Mouse (Mus musculus) gastrocnemius, adult 2 months (tissue): ENCODE data around the gene Bcr. TPM values are rescaled to one million over a fixed set of nuclear protein-coding genes. Genes with fewer than 3 reads are reported as not detected.
"Not testable (repeated sequence)": the region's sequence is repeated elsewhere in the genome, so short reads cannot be mapped to it uniquely, and the experiment has no call there.

Experiments used
- DNase-seq: peaks from one replicate; pipeline ENCODE4 v3.0.0; 2022
- H3K27ac ChIP-seq: fragments of 200-600 bp; 2 replicates; pipeline ENCODE4 v1.8.1; 2022; ENCODE audit warnings: mild to moderate bottlenecking
- H3K4me3 ChIP-seq: fragments of 200-600 bp; 2 replicates; pipeline ENCODE4 v1.8.1; 2022; ENCODE audit warnings: mild to moderate bottlenecking, moderate library complexity
- CTCF ChIP-seq: fragments of 200-600 bp; IDR thresholded peaks from 2 replicates; pipeline ENCODE4 v1.8.1; 2022; ENCODE audit warnings: antibody characterized with exemption, mild to moderate bottlenecking, moderate library complexity
- intact Hi-C: fragments of 180-260 bp; cut with DNase I; formaldehyde crosslinking; loops from one replicate; pipeline ENCODE4 v1.15.1; 2025
- long read RNA-seq, 2 experiments: library from polyadenylated mRNA; stranded (forward); transcript quantifications; one replicate each; pipeline ENCODE4 v2.0.0; 2021
- total RNA-seq, 2 experiments: library from RNA; stranded (reverse); gene quantifications; 2 replicates each; pipeline ENCODE4 v1.2.3; 2021

Gene Bcr
- 1 to 10 TPM; 4.1 to 5.1 TPM for total RNA-seq
- long read RNA-seq, experiment 1, full-length matches to known transcripts = 5 of 5 reads
- long read RNA-seq, experiment 1, partial matches to known transcripts = 0 of 5 reads
- long read RNA-seq, experiment 1, other reads (novel, unspliced or antisense) = 0 of 5 reads
- long read RNA-seq, experiment 2, full-length matches to known transcripts = 1 of 1 reads
- long read RNA-seq, experiment 2, partial matches to known transcripts = 0 of 1 reads
- long read RNA-seq, experiment 2, other reads (novel, unspliced or antisense) = 0 of 1 reads

DNA sequence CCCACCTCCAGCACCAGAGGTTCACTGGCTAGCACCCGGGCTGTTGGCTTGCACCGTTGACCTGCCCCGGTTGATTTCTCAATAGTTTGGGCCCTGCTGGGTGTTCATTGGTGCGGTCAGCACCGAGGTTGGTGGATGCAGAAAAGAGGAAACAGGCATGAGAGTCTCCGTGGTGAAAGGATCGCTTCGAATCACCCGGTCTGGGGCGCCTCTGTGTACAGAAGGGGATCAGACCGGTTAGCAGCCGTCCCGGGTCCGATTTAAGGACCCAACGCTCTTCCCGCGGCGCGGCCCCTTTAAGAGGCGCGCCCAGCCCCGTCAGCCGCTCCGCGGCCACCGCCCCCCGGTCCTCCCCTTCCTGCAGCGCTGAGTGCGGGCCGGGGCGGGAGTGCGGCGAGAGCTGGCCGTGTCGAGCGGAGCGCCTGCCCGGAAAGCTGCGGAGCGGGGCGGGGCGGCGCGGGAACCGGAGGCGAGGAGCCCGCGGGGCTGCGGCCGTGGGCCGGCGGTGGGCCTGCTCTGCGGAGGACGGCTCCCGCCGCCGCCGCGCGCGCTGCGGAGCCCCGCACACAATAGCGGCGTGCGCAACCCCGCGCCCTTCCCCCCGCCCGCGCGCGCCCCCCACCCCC lies at the start of gene Bcr:
Bcr (plus strand) TSS at position 376 of the 626 bp plus-strand sequence.
- DNase-seq = peak; percentile 89
- TF ChIP-seq CTCF = no peak
- intact Hi-C loops = loop anchor here (5.0 kb wide), 1 partner anchor 42 kb away; no protein-coding TSS in a partner anchor
- peak within 1 kb of the TSS; percentile 93 for H3K4me3 ChIP-seq
- H3K27ac ChIP-seq = peak within 1 kb of the TSS; percentile 83

DNA sequence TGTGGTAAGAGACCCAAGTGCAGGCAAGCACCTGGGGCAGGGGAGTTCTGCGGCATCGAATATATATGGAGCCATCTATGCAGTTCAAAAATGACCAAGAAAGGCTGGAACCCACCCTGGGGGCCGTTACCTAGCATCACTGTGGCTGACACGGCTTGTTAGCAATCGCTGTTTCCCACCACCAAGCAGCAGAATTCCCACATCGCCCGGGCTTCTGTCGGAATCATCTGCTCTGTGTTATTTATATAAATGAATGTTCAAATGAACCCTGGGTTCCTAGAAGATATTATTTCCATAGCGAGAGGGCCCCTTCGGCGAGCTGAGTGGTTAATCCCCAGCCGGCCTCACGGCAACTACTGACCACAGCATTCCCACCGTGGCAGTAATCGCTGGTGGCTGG lies 49.7 kb upstream of the Bcr start:
- Histone ChIP-seq H3K27ac (no peak overlapping the region), H3K4me3 (no peak overlapping the region)
- intact Hi-C loops = no loop called here
- no peak for DNase-seq
- TF ChIP-seq CTCF = no peak

- Histone ChIP-seq H3K4me3 (no peak overlapping the region), H3K27ac (no peak overlapping the region)
- intact Hi-C loops = no loop called here
- DNase-seq = no peak
- TF ChIP-seq CTCF = no peak
Measured at GRCm38 (mm10) chr10:75015465-75015864, 44.9 kb upstream of the Bcr start.

DNA sequence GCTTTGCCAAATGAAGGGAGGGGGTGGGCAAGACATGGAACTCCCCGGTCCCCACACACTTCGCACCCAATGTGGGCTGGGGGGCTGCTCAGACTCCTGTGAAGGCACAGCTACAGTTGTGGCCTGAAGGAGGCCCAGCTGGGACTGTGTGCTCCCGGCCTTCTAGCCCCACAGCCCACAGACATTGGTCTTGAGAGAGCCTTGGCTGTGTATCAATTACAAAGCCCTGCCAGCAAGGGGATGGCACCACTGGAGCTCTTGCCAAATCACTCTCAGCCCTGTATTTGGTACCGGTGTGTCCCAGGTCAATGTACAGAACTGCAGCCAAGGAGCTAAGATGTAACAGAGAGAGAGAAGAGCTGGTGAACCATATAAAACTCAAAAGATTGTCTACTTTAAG lies 43.9 kb upstream of the Bcr start:
- intact Hi-C loops = no loop called here
- TF ChIP-seq CTCF = no peak
- no peak for DNase-seq
- Histone ChIP-seq H3K4me3 (no peak overlapping the region), H3K27ac (no peak overlapping the region)

GRCm38 (mm10) chr10:75020271-75020670 lies 40.1 kb upstream of the Bcr start:
- DNase-seq = no peak
- Histone ChIP-seq H3K4me3 (no peak overlapping the region), H3K27ac (no peak overlapping the region)
- intact Hi-C loops = loop anchor here (2.0 kb wide), 1 partner anchor 83 kb away; no protein-coding TSS in a partner anchor
- TF ChIP-seq CTCF = no peak

DNA sequence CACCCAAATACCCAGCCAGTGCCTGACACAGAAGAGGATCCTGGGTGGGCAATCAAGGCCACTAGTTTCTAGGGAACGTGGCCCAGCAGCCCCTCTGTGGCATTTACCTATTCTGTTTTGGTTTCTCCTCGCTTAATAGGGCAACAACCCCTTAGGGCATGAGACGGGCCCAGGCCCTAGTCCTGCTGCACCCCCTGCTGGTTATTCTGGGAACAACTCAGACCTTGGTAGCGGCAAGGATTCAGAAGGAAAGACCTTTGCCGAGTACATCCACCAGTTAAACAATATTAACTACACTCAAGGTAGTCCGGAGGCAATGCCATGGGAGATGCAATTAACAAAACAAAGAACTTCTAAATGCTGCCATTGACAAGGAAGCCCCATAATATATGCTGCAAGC lies 39.3 kb upstream of the Bcr start:
- Histone ChIP-seq H3K4me3 (no peak overlapping the region), H3K27ac (no peak overlapping the region)
- DNase-seq = peak; percentile 71
- intact Hi-C loops = loop anchor here (2.0 kb wide), 1 partner anchor 84 kb away; no protein-coding TSS in a partner anchor
- peak; percentile 91 for TF ChIP-seq CTCF

- no peak overlapping the region for H3K4me3 ChIP-seq
- DNase-seq = no peak
Measured at GRCm38 (mm10) chr10:75026491-75026890, 33.9 kb upstream of the Bcr start.

GRCm38 (mm10) chr10:75028743-75029142 lies 31.6 kb upstream of the Bcr start:
- no peak for DNase-seq
- Histone ChIP-seq H3K4me3 (no peak overlapping the region), H3K27ac (no peak overlapping the region)
- intact Hi-C loops = no loop called here
- TF ChIP-seq CTCF = no peak

More at GRCm38 (mm10) chr10:75026491-75026890, 33.9 kb upstream of the Bcr start:
- no peak for TF ChIP-seq CTCF
- intact Hi-C loops = no loop called here
- H3K27ac ChIP-seq = no peak overlapping the region

- intact Hi-C loops = no loop called here
- Histone ChIP-seq H3K27ac (no peak overlapping the region), H3K4me3 (no peak overlapping the region)
- TF ChIP-seq CTCF = no peak
- no peak for DNase-seq
Measured at GRCm38 (mm10) chr10:75029677-75030076, 30.7 kb upstream of the Bcr start.

DNA sequence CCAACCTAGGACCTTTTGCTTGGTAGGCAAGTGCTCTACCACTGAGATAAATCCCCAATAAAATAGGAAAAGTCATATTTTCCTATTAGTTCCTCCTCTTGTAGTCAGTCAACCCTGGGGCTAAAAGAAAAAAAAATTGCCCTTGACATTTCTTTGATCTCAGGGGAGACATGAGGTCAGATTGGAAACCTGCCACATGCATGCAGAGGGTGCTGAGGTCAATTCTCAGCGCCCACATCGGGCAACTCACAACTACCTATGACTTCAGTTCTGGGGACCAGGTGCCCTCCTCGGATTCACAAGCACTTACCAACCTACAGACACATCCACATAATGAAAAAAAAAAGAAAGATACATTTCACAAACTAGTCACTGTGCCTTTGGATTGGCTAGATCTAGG lies 30.2 kb upstream of the Bcr start:
- Histone ChIP-seq H3K4me3 (no peak overlapping the region), H3K27ac (no peak overlapping the region)
- TF ChIP-seq CTCF = no peak
- intact Hi-C loops = no loop called here
- no peak for DNase-seq

DNA sequence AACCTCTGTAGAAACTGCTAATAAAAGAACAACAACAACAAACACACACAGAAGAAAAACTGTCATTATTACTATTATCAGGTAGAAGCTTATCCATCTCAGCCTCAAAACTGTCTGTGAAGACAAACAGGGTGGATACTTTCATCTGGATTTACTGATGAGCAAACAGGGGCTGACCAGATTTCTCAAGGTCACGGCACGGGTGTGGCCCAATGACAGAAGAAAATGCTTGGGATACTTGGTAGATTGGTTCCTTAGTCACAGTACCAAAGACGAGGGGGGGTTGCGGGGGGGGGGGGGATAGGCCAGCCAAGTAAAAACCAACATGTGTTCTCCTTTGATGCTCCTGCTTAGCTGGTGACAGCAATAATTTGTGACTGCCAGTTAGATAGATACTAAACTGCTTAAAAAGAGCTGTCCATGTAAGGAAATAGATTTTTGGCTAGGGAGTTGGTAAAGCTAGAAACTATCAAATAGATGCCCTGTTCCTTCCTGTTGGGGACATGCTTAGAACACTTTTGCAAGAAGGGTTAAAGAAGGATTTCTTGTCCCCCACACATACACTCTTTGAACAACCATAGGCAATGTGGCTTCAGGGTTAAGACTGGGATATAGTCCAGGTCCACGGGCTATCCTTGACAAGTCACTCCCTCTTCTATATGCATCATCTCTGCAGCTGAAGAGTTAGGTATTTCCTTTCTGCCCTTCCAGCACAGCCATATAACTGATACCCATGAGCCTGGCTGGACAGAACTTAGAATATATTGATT lies 28.9 kb upstream of the Bcr start:
- no peak for DNase-seq
- intact Hi-C loops = no loop called here
- no peak for TF ChIP-seq CTCF
- Histone ChIP-seq H3K27ac (no peak overlapping the region), H3K4me3 (no peak overlapping the region)

DNA sequence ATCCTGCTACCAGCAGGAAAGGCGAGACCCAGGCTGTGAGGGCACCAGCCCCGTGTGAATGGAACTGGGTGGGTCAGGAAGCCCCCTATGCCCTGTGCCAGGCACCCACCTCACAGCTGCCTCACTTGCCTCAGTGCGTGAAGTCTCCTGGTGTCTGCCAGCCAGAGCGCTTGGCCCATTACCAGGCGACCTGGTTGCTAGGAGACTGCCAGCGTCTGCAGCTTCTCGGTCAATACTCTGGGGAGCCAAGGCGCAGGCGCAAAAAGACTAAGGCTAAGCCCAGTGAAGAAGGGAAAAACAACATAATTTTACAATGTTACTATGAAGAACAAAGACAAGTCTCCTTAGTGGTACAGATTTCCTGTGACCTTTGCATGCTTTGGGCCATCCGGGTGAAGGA lies 28.0 kb upstream of the Bcr start, which contains the start of gene Rsph14:
Rsph14 (minus strand) TSS at position 192 of the 400 bp plus-strand sequence.
- Histone ChIP-seq H3K4me3 (peak within 1 kb of the TSS; percentile 23), H3K27ac (no peak within 1 kb of the TSS)
- TF ChIP-seq CTCF = no peak
- intact Hi-C loops = no loop called here
- peak; percentile 89 for DNase-seq

GRCm38 (mm10) chr10:75036883-75037379 lies 23.5 kb upstream of the Bcr start, which contains the start of gene Rab36:
Gene Rab36 (plus strand): TSS chr10:75037058.
- peak; percentile 92 for DNase-seq
- TF ChIP-seq CTCF = no peak
- Histone ChIP-seq H3K4me3 (peak within 1 kb of the TSS; percentile 67), H3K27ac (peak within 1 kb of the TSS; percentile 62)
- intact Hi-C loops = no loop called here

GRCm38 (mm10) chr10:75042060-75042459 lies 18.3 kb upstream of the Bcr start:
- intact Hi-C loops, H3K27ac ChIP-seq, DNase-seq, H3K4me3 ChIP-seq: not testable (repeated sequence)
